Mouse (Mus musculus) olfactory bulb, adult 2 months (tissue): ENCODE results near the gene Ap3d1.

Source experiments
- CTCF ChIP-seq: fragments of 200-500 bp; IDR thresholded peaks from 2 replicates; pipeline ENCODE4 v1.5.1; 2012; ENCODE audit warnings: low read depth, mild to moderate bottlenecking, low read length, moderate library complexity; ENCODE audit not compliant: insufficient read depth
- POLR2A ChIP-seq: fragments of 200-500 bp; IDR thresholded peaks from 2 replicates; pipeline ENCODE4 v1.6.1; 2012; ENCODE audit warnings: mild to moderate bottlenecking, low read depth, low read length, moderate library complexity; ENCODE audit not compliant: insufficient read depth

- TF ChIP-seq CTCF = no peak
- no peak for TF ChIP-seq POLR2A
Measured at GRCm38 (mm10) chr10:80785963-80786362, 43.9 kb upstream of the Ap3d1 start.
